Mouse (Mus musculus) spleen, adult 2 months (tissue): Measurements from ENCODE around the gene Rarg. TPM values are rescaled to one million over a fixed set of nuclear protein-coding genes. Genes with fewer than 3 reads are reported as not detected.

Experiments used
- DNase-seq, 2 experiments: peaks; one replicate each; pipeline versions ENCODE4 v3.0.0 to v3.0.0-alpha.2; 2012 to 2021; ENCODE audit warnings: low spot score in 2 of 2, low read depth in 1 of 2
- H3K27ac ChIP-seq: fragments of 200-500 bp; 2 replicates; pipeline ENCODE4 v1.5.1; 2012; ENCODE audit warnings: low read length, inconsistent platforms; ENCODE audit not compliant: insufficient read depth
- H3K27me3 ChIP-seq: fragments of 200-500 bp; 2 replicates; pipeline ENCODE4 v1.6.1; 2012; ENCODE audit warnings: mild to moderate bottlenecking, moderate library complexity, low read length, inconsistent platforms; ENCODE audit not compliant: control insufficient read depth, insufficient read depth
- H3K36me3 ChIP-seq: fragments of 200-500 bp; 2 replicates; pipeline ENCODE4 v1.6.1; 2012; ENCODE audit warnings: mild to moderate bottlenecking, low read length, inconsistent platforms; ENCODE audit not compliant: control insufficient read depth, insufficient read depth
- H3K4me1 ChIP-seq: fragments of 200-500 bp; 2 replicates; pipeline ENCODE4 v1.6.1; 2011; ENCODE audit warnings: inconsistent platforms; ENCODE audit not compliant: control insufficient read depth, insufficient read depth, insufficient read length
- H3K4me3 ChIP-seq: fragments of 200-500 bp; 2 replicates; pipeline ENCODE4 v1.5.1; 2011; ENCODE audit warnings: mild to moderate bottlenecking, inconsistent platforms; ENCODE audit not compliant: insufficient read depth, insufficient read length; ENCODE audit errors: extremely low read depth
- CTCF ChIP-seq: fragments of 200-500 bp; IDR thresholded peaks from 2 replicates; pipeline ENCODE4 v1.5.1; 2011; ENCODE audit warnings: mild to moderate bottlenecking, inconsistent platforms; ENCODE audit not compliant: insufficient read depth, insufficient read length, insufficient replicate concordance; ENCODE audit errors: extremely low read depth
- POLR2A ChIP-seq: fragments of 200-500 bp; IDR thresholded peaks from 2 replicates; pipeline ENCODE4 v1.6.1; 2011; ENCODE audit warnings: low read depth, low read length, inconsistent platforms
- WGBS: fragments of 180-500 bp; shearing (Covaris S2); methylation state at CpG from one replicate; pipeline ENCODE4 v1.1.7; 2018; 5-methylcytosine and 5-hydroxymethylcytosine counted together
- polyA plus RNA-seq: library from polyadenylated mRNA; depleted of rRNA; stranded (reverse); fragments of >200 nt; gene quantifications from 2 replicates; pipeline ENCODE4 v1.2.3, GENCODE M21; 2012

The Rarg gene
- polyA plus RNA-seq, 1 experiment, result 21.1 TPM

GRCm38 (mm10) chr15:102244306-102245191, 12.8 kb downstream of the Rarg start:
- Histone ChIP-seq H3K27ac (peak overlapping the region; percentile 86), H3K36me3 (no peaks in the 10 kb centered on the region), H3K4me1 (peaks cover 12% of the 10 kb centered on the region; the same call in 1 of the 2 replicates), H3K4me3 (peak overlapping the region; percentile 59), H3K27me3 (peaks cover 11% of the 10 kb centered on the region)
- 33% methylated on average over 17 of the region's 19 CpGs for WGBS
- no peak for TF ChIP-seq POLR2A
- TF ChIP-seq CTCF, result no peak
- DNase-seq, result no peak

- no peak for TF ChIP-seq POLR2A
- no peak for TF ChIP-seq CTCF
- Histone ChIP-seq H3K27ac (peak overlapping the region; percentile 86), H3K4me1 (peaks cover 12% of the 10 kb centered on the region; the same call in 1 of the 2 replicates), H3K36me3 (no peaks in the 10 kb centered on the region), H3K27me3 (peaks cover 8% of the 10 kb centered on the region), H3K4me3 (peak overlapping the region; percentile 44)
- WGBS, result 8% methylated on average over 22 of the region's 22 CpGs
- peak in 1 of 2 experiments; percentile 55 for DNase-seq
Observed at GRCm38 (mm10) chr15:102243229-102244190, 13.8 kb downstream of the Rarg start.

- peaks cover 9% of the 10 kb centered on the region; the same call in 1 of the 2 replicates for H3K4me1 ChIP-seq
- H3K36me3 ChIP-seq, result no peaks in the 10 kb centered on the region
- H3K4me3 ChIP-seq, result no peak overlapping the region
- TF ChIP-seq POLR2A, result no peak
- TF ChIP-seq CTCF, result no peak
- DNase-seq, result no peak
- WGBS, result 82% methylated on average over 12 of the region's 12 CpGs
- peaks cover 3% of the 10 kb centered on the region for H3K27me3 ChIP-seq
- H3K27ac ChIP-seq, result peak overlapping the region; percentile 86
Observed at GRCm38 (mm10) chr15:102242404-102243228, 14.7 kb downstream of the Rarg start.

- no peak overlapping the region for H3K27ac ChIP-seq
- no peaks in the 10 kb centered on the region for H3K36me3 ChIP-seq
- TF ChIP-seq CTCF, result no peak
- no peak for TF ChIP-seq POLR2A
- no peak for DNase-seq
- H3K4me3 ChIP-seq, result no peak overlapping the region
- H3K27me3 ChIP-seq, result no peaks in the 10 kb centered on the region
- H3K4me1 ChIP-seq, result peaks cover 8% of the 10 kb centered on the region; the same call in 1 of the 2 replicates
- 82% methylated on average over 4 of the region's 4 CpGs for WGBS
Observed at GRCm38 (mm10) chr15:102240607-102241006, 16.7 kb downstream of the Rarg start.

GRCm38 (mm10) chr15:102239851-102240250, 17.5 kb downstream of the Rarg start:
- WGBS, result 84% methylated on average over 11 of the region's 11 CpGs
- Histone ChIP-seq H3K4me1 (peaks cover 15% of the 10 kb centered on the region; the same call in 1 of the 2 replicates), H3K4me3 (no peak overlapping the region), H3K36me3 (no peaks in the 10 kb centered on the region), H3K27ac (no peak overlapping the region), H3K27me3 (no peaks in the 10 kb centered on the region)
- TF ChIP-seq POLR2A (no peak), CTCF (no peak)
- no peak for DNase-seq

GRCm38 (mm10) chr15:102239260-102239590, 18.1 kb downstream of the Rarg start:
- TF ChIP-seq POLR2A (no peak), CTCF (peak; percentile 90)
- peak; percentile 36 to 77 for DNase-seq
- Histone ChIP-seq H3K36me3 (no peaks in the 10 kb centered on the region), H3K4me3 (no peak overlapping the region), H3K27me3 (no peaks in the 10 kb centered on the region), H3K4me1 (peaks cover 21% of the 10 kb centered on the region; the same call in 1 of the 2 replicates), H3K27ac (no peak overlapping the region)
- WGBS, result 20% methylated on average over 9 of the region's 9 CpGs
